Mouse (Mus musculus): Measurements from ENCODE around the gene Amz1. TPM values are rescaled to one million over a fixed set of nuclear protein-coding genes. Genes with fewer than 3 reads are reported as not detected.
A peak's percentile ranks its signal among the peaks of the same experiment; 100 is the strongest.

Gene Amz1
- polyA plus RNA-seq, 1 experiment from 2014 or later: 0.65 TPM

GRCm38 (mm10) chr5:140741040-140741439 lies 17.1 kb downstream of the Amz1 start:
- Histone ChIP-seq H3K4me1 (replicated peaks; ENCODE audit: control insufficient read depth, insufficient read depth) (no peaks in the 10 kb centered on the region), H3K4me3 (ENCODE audit: low read depth, low read length) (no peak overlapping the region), H3K9ac (ENCODE audit: low read length) (no peak overlapping the region), H3K27me3 (ENCODE audit: control insufficient read depth, insufficient read depth, low read length) (no peaks in the 10 kb centered on the region), H3K36me3 (ENCODE audit: control insufficient read depth, insufficient read depth, low read length) (no peaks in the 10 kb centered on the region), H3K27ac (replicated peaks) (no peak overlapping the region), H3K9me3 (ENCODE audit: control insufficient read depth, low read length) (no peaks in the 10 kb centered on the region), H3K4me2 (replicated peaks; ENCODE audit: low read depth) (no peak overlapping the region)
- DNase-seq (ENCODE audit: low spot score): no peak
- TF ChIP-seq EP300 (optimal IDR thresholded peaks at IDR 0.05): no peak
- TF ChIP-seq CTCF (IDR thresholded peaks at IDR 0.05; ENCODE audit: low read depth): no peak
- 73% methylated on average over 11 of the region's 11 CpGs for WGBS
- peak; percentile 6; the same call in 1 of the 2 replicates for ATAC-seq (ENCODE audit: low FRiP score, low TSS enrichment)

- H3K27me3 ChIP-seq (ENCODE audit: control insufficient read depth, insufficient read depth, low read length): no peaks in the 10 kb centered on the region
- no peak overlapping the region for H3K9ac ChIP-seq (ENCODE audit: low read length)
- H3K36me3 ChIP-seq (ENCODE audit: control insufficient read depth, insufficient read depth, low read length): no peaks in the 10 kb centered on the region
- no peak overlapping the region for H3K4me2 ChIP-seq (replicated peaks; ENCODE audit: low read depth)
- H3K4me3 ChIP-seq (ENCODE audit: low read depth, low read length): no peak overlapping the region
- no peak overlapping the region for H3K27ac ChIP-seq (replicated peaks)
- H3K4me1 ChIP-seq (replicated peaks; ENCODE audit: control insufficient read depth, insufficient read depth): no peaks in the 10 kb centered on the region
- H3K9me3 ChIP-seq (ENCODE audit: control insufficient read depth, low read length): no peaks in the 10 kb centered on the region
- TF ChIP-seq CTCF (IDR thresholded peaks at IDR 0.05; ENCODE audit: low read depth) (peak; percentile 57), EP300 (optimal IDR thresholded peaks at IDR 0.05) (no peak)
- no peak for ATAC-seq (ENCODE audit: low FRiP score, low TSS enrichment)
- DNase-seq (ENCODE audit: low spot score): no peak
Measured at GRCm38 (mm10) chr5:140741877-140742276, 17.9 kb downstream of the Amz1 start.

GRCm38 (mm10) chr5:140743706-140744131 lies 19.8 kb downstream of the Amz1 start:
- ATAC-seq (ENCODE audit: low FRiP score, low TSS enrichment) (no peak), DNase-seq (ENCODE audit: low spot score) (no peak)
- 28% methylated on average over 12 of the region's 12 CpGs for WGBS

GRCm38 (mm10) chr5:140748425-140748824 lies 24.5 kb downstream of the Amz1 start:
- 71% methylated on average over 10 of the region's 10 CpGs for WGBS
- ATAC-seq (ENCODE audit: low FRiP score, low TSS enrichment) (no peak), DNase-seq (ENCODE audit: low spot score) (peak; percentile 24)
- H3K9me3 ChIP-seq (ENCODE audit: control insufficient read depth, low read length): no peaks in the 10 kb centered on the region
- H3K9ac ChIP-seq (ENCODE audit: low read length): no peak overlapping the region
- TF ChIP-seq EP300 (optimal IDR thresholded peaks at IDR 0.05) (no peak), CTCF (IDR thresholded peaks at IDR 0.05; ENCODE audit: low read depth) (no peak)
- H3K4me3 ChIP-seq (ENCODE audit: low read depth, low read length): no peak overlapping the region
- no peak overlapping the region for H3K27ac ChIP-seq (replicated peaks)
- H3K36me3 ChIP-seq (ENCODE audit: control insufficient read depth, insufficient read depth, low read length): no peaks in the 10 kb centered on the region
- H3K4me1 ChIP-seq (replicated peaks; ENCODE audit: control insufficient read depth, insufficient read depth): peaks cover 6% of the 10 kb centered on the region; the same call in 1 of the 2 replicates
- no peak overlapping the region for H3K4me2 ChIP-seq (replicated peaks; ENCODE audit: low read depth)
- no peaks in the 10 kb centered on the region for H3K27me3 ChIP-seq (ENCODE audit: control insufficient read depth, insufficient read depth, low read length)

More at GRCm38 (mm10) chr5:140743706-140744131, 19.8 kb downstream of the Amz1 start:
- Histone ChIP-seq H3K4me1 (replicated peaks; ENCODE audit: control insufficient read depth, insufficient read depth) (no peaks in the 10 kb centered on the region), H3K36me3 (ENCODE audit: control insufficient read depth, insufficient read depth, low read length) (no peaks in the 10 kb centered on the region), H3K4me3 (ENCODE audit: low read depth, low read length) (no peak overlapping the region), H3K27ac (replicated peaks) (no peak overlapping the region), H3K9me3 (ENCODE audit: control insufficient read depth, low read length) (no peaks in the 10 kb centered on the region), H3K9ac (ENCODE audit: low read length) (no peak overlapping the region), H3K4me2 (replicated peaks; ENCODE audit: low read depth) (no peak overlapping the region), H3K27me3 (ENCODE audit: control insufficient read depth, insufficient read depth, low read length) (no peaks in the 10 kb centered on the region)
- TF ChIP-seq EP300 (optimal IDR thresholded peaks at IDR 0.05): no peak
- TF ChIP-seq CTCF (IDR thresholded peaks at IDR 0.05; ENCODE audit: low read depth): peak; percentile 29

- Histone ChIP-seq H3K4me2 (replicated peaks; ENCODE audit: low read depth) (peak overlapping the region; percentile 58), H3K4me3 (ENCODE audit: low read depth, low read length) (peak overlapping the region; percentile 32), H3K36me3 (ENCODE audit: control insufficient read depth, insufficient read depth, low read length) (no peaks in the 10 kb centered on the region), H3K9ac (ENCODE audit: low read length) (peak overlapping the region; percentile 56), H3K4me1 (replicated peaks; ENCODE audit: control insufficient read depth, insufficient read depth) (peaks cover 6% of the 10 kb centered on the region; the same call in 1 of the 2 replicates), H3K9me3 (ENCODE audit: control insufficient read depth, low read length) (no peaks in the 10 kb centered on the region), H3K27me3 (ENCODE audit: control insufficient read depth, insufficient read depth, low read length) (no peaks in the 10 kb centered on the region), H3K27ac (replicated peaks) (peak overlapping the region; percentile 63; the same call in 1 of the 2 replicates)
- ATAC-seq (ENCODE audit: low FRiP score, low TSS enrichment) (peak; percentile 84), DNase-seq (ENCODE audit: low spot score) (peak; percentile 76)
- WGBS: 18% methylated on average over 11 of the region's 12 CpGs
- TF ChIP-seq CTCF (IDR thresholded peaks at IDR 0.05; ENCODE audit: low read depth): peak; percentile 95
- no peak for TF ChIP-seq EP300 (optimal IDR thresholded peaks at IDR 0.05)
Measured at GRCm38 (mm10) chr5:140749062-140749875, 25.3 kb downstream of the Amz1 start.

- Histone ChIP-seq H3K4me1 (replicated peaks; ENCODE audit: control insufficient read depth, insufficient read depth) (peaks cover 6% of the 10 kb centered on the region; the same call in 1 of the 2 replicates), H3K9me3 (ENCODE audit: control insufficient read depth, low read length) (no peaks in the 10 kb centered on the region), H3K27me3 (ENCODE audit: control insufficient read depth, insufficient read depth, low read length) (no peaks in the 10 kb centered on the region), H3K4me2 (replicated peaks; ENCODE audit: low read depth) (no peak overlapping the region), H3K27ac (replicated peaks) (no peak overlapping the region), H3K4me3 (ENCODE audit: low read depth, low read length) (no peak overlapping the region), H3K9ac (ENCODE audit: low read length) (no peak overlapping the region), H3K36me3 (ENCODE audit: control insufficient read depth, insufficient read depth, low read length) (no peaks in the 10 kb centered on the region)
- ATAC-seq (ENCODE audit: low FRiP score, low TSS enrichment) (no peak), DNase-seq (ENCODE audit: low spot score) (no peak)
- 0% methylated on average over 1 of the region's 2 CpGs for WGBS
- TF ChIP-seq CTCF (IDR thresholded peaks at IDR 0.05; ENCODE audit: low read depth) (peak; percentile 69), EP300 (optimal IDR thresholded peaks at IDR 0.05) (no peak)
Measured at GRCm38 (mm10) chr5:140750925-140751324, 27.0 kb downstream of the Amz1 start.
